Comparison of ENCODE assay signal across 8 mouse cellular contexts in genomic region chr11:22002062-22002782, GRCm38 (mm10). TPM values are rescaled to one million over a fixed set of nuclear protein-coding genes. Genes with fewer than 3 reads are reported as not detected.
DNase-seq lines count a peak whose midpoint lies in the region; ATAC-seq and TF ChIP-seq lines count a peak whose summit lies in the region.

No protein-coding gene starts in this region.

- peak overlapping the region; percentile 76 for H3K9ac ChIP-seq in heart, embryonic 13.5 days
- peak overlapping the region; percentile 37; the same call in 1 of the 2 replicates for H3K9ac ChIP-seq in limb, embryonic 15.5 days

- H3K9me3 ChIP-seq in heart, embryonic 13.5 days: no peaks in the 10 kb centered on the region
- H3K9me3 ChIP-seq in limb, embryonic 15.5 days: no peaks in the 10 kb centered on the region

- no peak overlapping the region for H3K27ac ChIP-seq in heart, embryonic 13.5 days (replicated peaks)
- H3K27ac ChIP-seq in limb, embryonic 15.5 days: peak overlapping the region; percentile 68

- DNase-seq in lung, adult 2 months: peak; percentile 52
- no peak for DNase-seq in lung, postnatal 36 days
- peak; percentile 14 for DNase-seq in embryo, embryonic 10 days (ENCODE audit: low spot score)
- DNase-seq in retina, postnatal 1 day: peak; percentile 48
- DNase-seq in urinary bladder, adult 2 months (ENCODE audit: low spot score): no peak
- DNase-seq in adipocyte (ENCODE audit: low spot score): no peak

- peaks cover 91% of the 10 kb centered on the region for H3K27me3 ChIP-seq in heart, embryonic 13.5 days (replicated peaks)
- peaks cover 87% of the 10 kb centered on the region for H3K27me3 ChIP-seq in limb, embryonic 15.5 days

- H3K36me3 ChIP-seq in heart, embryonic 13.5 days: no peaks in the 10 kb centered on the region; the same call in 1 of the 2 replicates
- 0 out of 2 replicates have a peak, but pooled peaks cover 3% of the 10 kb centered on the region for H3K36me3 ChIP-seq in limb, embryonic 15.5 days

- TF ChIP-seq CTCF in lung, adult 2 months (IDR thresholded peaks at IDR 0.05; ENCODE audit: insufficient read depth, low read length): no peak

- TF ChIP-seq POLR2A in lung, adult 2 months (IDR thresholded peaks at IDR 0.05; ENCODE audit: borderline replicate concordance, extremely low read depth, low read depth, low read length): no peak

- H3K4me2 ChIP-seq in heart, embryonic 13.5 days: peak overlapping the region; percentile 88
- H3K4me2 ChIP-seq in limb, embryonic 15.5 days: peak overlapping the region; percentile 90

- no peak overlapping the region for H3K4me3 ChIP-seq in lung, adult 2 months (replicated peaks; ENCODE audit: extremely low read depth, low read depth, low read length)
- peak overlapping the region; percentile 72 for H3K4me3 ChIP-seq in heart, embryonic 13.5 days
- H3K4me3 ChIP-seq in limb, embryonic 15.5 days: peak overlapping the region; percentile 55

- no peak for ATAC-seq in heart, embryonic 13.5 days (ENCODE audit: extremely low read depth, insufficient number of reproducible peaks, low FRiP score, low TSS enrichment)
- ATAC-seq in limb, embryonic 15.5 days (ENCODE audit: insufficient number of reproducible peaks, low FRiP score, low TSS enrichment, low read depth): no peak

- WGBS in lung, adult 2 months: 2% methylated on average over 32 of the region's 34 CpGs
- under 1% methylated on average over 33 of the region's 34 CpGs for WGBS in heart, embryonic 13.5 days
- under 1% methylated on average over 32 of the region's 34 CpGs for WGBS in limb, embryonic 15.5 days

- H3K4me1 ChIP-seq in lung, adult 2 months (ENCODE audit: control insufficient read depth, insufficient read depth, low read length): peaks cover 12% of the 10 kb centered on the region
- H3K4me1 ChIP-seq in heart, embryonic 13.5 days: peaks cover 43% of the 10 kb centered on the region
- H3K4me1 ChIP-seq in limb, embryonic 15.5 days: peaks cover 44% of the 10 kb centered on the region

RNA-seq across cellular contexts. Expression of gene Otx1, which starts 0.5 kb away (rescaled TPM):
- polyA plus RNA-seq in lung, adult 2 months (2012; rRNA removed): 0.70 and 1.5 TPM in 2 replicates
- 0.07 and 0.17 TPM in 2 replicates for polyA plus RNA-seq in heart, embryonic 13.5 days (2015; fragmentation: Nextera tagmentation; extraction: Ambion mirVana)
- polyA plus RNA-seq in limb, embryonic 15.5 days (2015; fragmentation: Nextera tagmentation; extraction: Ambion mirVana): 2.7 and 2.9 TPM in 2 replicates
- polyA plus RNA-seq in urinary bladder, adult 2 months (2012; rRNA removed): 0.01 and 0.03 TPM in 2 replicates

Comparison
In these comparisons a context has a peak if more than half of its experiments do, and no peak if none do; other contexts are left out.
1. DNase-seq: peak in lung, adult 2 months (single experiment), embryo, embryonic 10 days (single experiment) and retina, postnatal 1 day (single experiment); none in lung, postnatal 36 days (single experiment), urinary bladder, adult 2 months (single experiment) and adipocyte (single experiment).